Mouse (Mus musculus): Measurements from ENCODE around the gene Plcl1. TPM values are rescaled to one million over a fixed set of nuclear protein-coding genes. Genes with fewer than 3 reads are reported as not detected.
A peak's percentile ranks its signal among the peaks of the same experiment; 100 is the strongest.

Plcl1 gene
- polyA plus RNA-seq, 1 experiment from 2014 or later: 5.5 TPM

- DNase-seq (ENCODE audit: low spot score): no peak
- H3K27me3 ChIP-seq (ENCODE audit: control insufficient read depth, insufficient read depth, low read length): no peaks in the 10 kb centered on the region
Measured at GRCm38 (mm10) chr1:55528547-55529304, 123.0 kb downstream of the Plcl1 start.

GRCm38 (mm10) chr1:55533823-55534222 is 128.1 kb downstream of the Plcl1 start:
- H3K9me3 ChIP-seq (ENCODE audit: control insufficient read depth, low read length): no peaks in the 10 kb centered on the region
- no peaks in the 10 kb centered on the region for H3K27me3 ChIP-seq (ENCODE audit: control insufficient read depth, insufficient read depth, low read length)
- H3K36me3 ChIP-seq (replicated peaks; ENCODE audit: control insufficient read depth, insufficient read depth): no peaks in the 10 kb centered on the region
- DNase-seq (ENCODE audit: low spot score) (no peak), ATAC-seq (ENCODE audit: low FRiP score) (no peak)
- H3K4me3 ChIP-seq (replicated peaks; ENCODE audit: low read length): no peak overlapping the region
- H3K4me1 ChIP-seq (replicated peaks; ENCODE audit: control insufficient read depth, insufficient read depth, low read length): no peaks in the 10 kb centered on the region
- no peak overlapping the region for H3K27ac ChIP-seq
- WGBS: 97% methylated on average over 1 of the region's 1 CpGs
- H3K4me2 ChIP-seq (replicated peaks): no peak overlapping the region
- H3K9ac ChIP-seq: no peak overlapping the region

More at GRCm38 (mm10) chr1:55528547-55529304, 123.0 kb downstream of the Plcl1 start:
- no peak overlapping the region for H3K27ac ChIP-seq
- no peaks in the 10 kb centered on the region for H3K9me3 ChIP-seq (ENCODE audit: control insufficient read depth, low read length)
- no peak for ATAC-seq (ENCODE audit: low FRiP score)
- H3K4me2 ChIP-seq (replicated peaks): no peak overlapping the region
- H3K36me3 ChIP-seq (replicated peaks; ENCODE audit: control insufficient read depth, insufficient read depth): no peaks in the 10 kb centered on the region
- H3K4me1 ChIP-seq (replicated peaks; ENCODE audit: control insufficient read depth, insufficient read depth, low read length): no peaks in the 10 kb centered on the region
- WGBS: 60% methylated on average over 7 of the region's 7 CpGs
- no peak overlapping the region for H3K9ac ChIP-seq
- H3K4me3 ChIP-seq (replicated peaks; ENCODE audit: low read length): no peak overlapping the region

GRCm38 (mm10) chr1:55554405-55554804 is 148.7 kb downstream of the Plcl1 start:
- H3K4me1 ChIP-seq (replicated peaks; ENCODE audit: control insufficient read depth, insufficient read depth, low read length): no peaks in the 10 kb centered on the region
- no peak overlapping the region for H3K4me2 ChIP-seq (replicated peaks)
- no peak overlapping the region for H3K9ac ChIP-seq
- H3K36me3 ChIP-seq (replicated peaks; ENCODE audit: control insufficient read depth, insufficient read depth): no peaks in the 10 kb centered on the region
- no peaks in the 10 kb centered on the region for H3K9me3 ChIP-seq (ENCODE audit: control insufficient read depth, low read length)
- no peak overlapping the region for H3K27ac ChIP-seq
- 89% methylated on average over 3 of the region's 3 CpGs for WGBS
- H3K4me3 ChIP-seq (replicated peaks; ENCODE audit: low read length): no peak overlapping the region
- no peak for ATAC-seq (ENCODE audit: low FRiP score)
- H3K27me3 ChIP-seq (ENCODE audit: control insufficient read depth, insufficient read depth, low read length): no peaks in the 10 kb centered on the region
- no peak for DNase-seq (ENCODE audit: low spot score)

GRCm38 (mm10) chr1:55557960-55558359 is 152.2 kb downstream of the Plcl1 start:
- Histone ChIP-seq H3K4me3 (replicated peaks; ENCODE audit: low read length) (no peak overlapping the region), H3K9me3 (ENCODE audit: control insufficient read depth, low read length) (no peaks in the 10 kb centered on the region), H3K27me3 (ENCODE audit: control insufficient read depth, insufficient read depth, low read length) (no peaks in the 10 kb centered on the region), H3K4me2 (replicated peaks) (no peak overlapping the region), H3K27ac (no peak overlapping the region), H3K4me1 (replicated peaks; ENCODE audit: control insufficient read depth, insufficient read depth, low read length) (no peaks in the 10 kb centered on the region), H3K36me3 (replicated peaks; ENCODE audit: control insufficient read depth, insufficient read depth) (no peaks in the 10 kb centered on the region), H3K9ac (no peak overlapping the region)
- 90% methylated on average over 7 of the region's 7 CpGs for WGBS
- no peak for ATAC-seq (ENCODE audit: low FRiP score)
- no peak for DNase-seq (ENCODE audit: low spot score)

GRCm38 (mm10) chr1:55558409-55558808 is 152.7 kb downstream of the Plcl1 start:
- Histone ChIP-seq H3K9ac (no peak overlapping the region), H3K36me3 (replicated peaks; ENCODE audit: control insufficient read depth, insufficient read depth) (no peaks in the 10 kb centered on the region), H3K4me2 (replicated peaks) (no peak overlapping the region), H3K9me3 (ENCODE audit: control insufficient read depth, low read length) (no peaks in the 10 kb centered on the region), H3K27ac (no peak overlapping the region), H3K27me3 (ENCODE audit: control insufficient read depth, insufficient read depth, low read length) (no peaks in the 10 kb centered on the region), H3K4me1 (replicated peaks; ENCODE audit: control insufficient read depth, insufficient read depth, low read length) (no peaks in the 10 kb centered on the region), H3K4me3 (replicated peaks; ENCODE audit: low read length) (no peak overlapping the region)
- DNase-seq (ENCODE audit: low spot score) (no peak), ATAC-seq (ENCODE audit: low FRiP score) (no peak)
- 90% methylated on average over 1 of the region's 1 CpGs for WGBS

GRCm38 (mm10) chr1:55559998-55560397 is 154.3 kb downstream of the Plcl1 start:
- no peaks in the 10 kb centered on the region for H3K9me3 ChIP-seq (ENCODE audit: control insufficient read depth, low read length)
- no peak for DNase-seq (ENCODE audit: low spot score)
- 66% methylated on average over 9 of the region's 9 CpGs for WGBS
- no peak overlapping the region for H3K27ac ChIP-seq
- no peaks in the 10 kb centered on the region for H3K4me1 ChIP-seq (replicated peaks; ENCODE audit: control insufficient read depth, insufficient read depth, low read length)
- H3K36me3 ChIP-seq (replicated peaks; ENCODE audit: control insufficient read depth, insufficient read depth): no peaks in the 10 kb centered on the region
- H3K4me3 ChIP-seq (replicated peaks; ENCODE audit: low read length): no peak overlapping the region
- no peak overlapping the region for H3K9ac ChIP-seq
- no peak overlapping the region for H3K4me2 ChIP-seq (replicated peaks)
- no peak; the same call in 1 of the 2 replicates for ATAC-seq (ENCODE audit: low FRiP score)
- no peaks in the 10 kb centered on the region for H3K27me3 ChIP-seq (ENCODE audit: control insufficient read depth, insufficient read depth, low read length)

- H3K27me3 ChIP-seq (ENCODE audit: control insufficient read depth, insufficient read depth, low read length): no peaks in the 10 kb centered on the region
- H3K9ac ChIP-seq: no peak overlapping the region
- no peak overlapping the region for H3K4me3 ChIP-seq (replicated peaks; ENCODE audit: low read length)
- no peak for DNase-seq (ENCODE audit: low spot score)
- no peak overlapping the region for H3K27ac ChIP-seq
- ATAC-seq (ENCODE audit: low FRiP score): no peak
- H3K4me1 ChIP-seq (replicated peaks; ENCODE audit: control insufficient read depth, insufficient read depth, low read length): 0 out of 2 replicates have a peak, but pooled peaks cover 10% of the 10 kb centered on the region
- no peak overlapping the region for H3K4me2 ChIP-seq (replicated peaks)
- WGBS: 80% methylated on average over 6 of the region's 6 CpGs
- no peaks in the 10 kb centered on the region for H3K9me3 ChIP-seq (ENCODE audit: control insufficient read depth, low read length)
- H3K36me3 ChIP-seq (replicated peaks; ENCODE audit: control insufficient read depth, insufficient read depth): no peaks in the 10 kb centered on the region
Measured at GRCm38 (mm10) chr1:55565933-55566332, 160.2 kb downstream of the Plcl1 start.

- Histone ChIP-seq H3K4me3 (replicated peaks; ENCODE audit: low read length) (no peak overlapping the region), H3K4me2 (replicated peaks) (no peak overlapping the region), H3K4me1 (replicated peaks; ENCODE audit: control insufficient read depth, insufficient read depth, low read length) (0 out of 2 replicates have a peak, but pooled peaks cover 10% of the 10 kb centered on the region), H3K9me3 (ENCODE audit: control insufficient read depth, low read length) (no peaks in the 10 kb centered on the region), H3K27ac (peak overlapping the region; percentile 59), H3K27me3 (ENCODE audit: control insufficient read depth, insufficient read depth, low read length) (no peaks in the 10 kb centered on the region), H3K36me3 (replicated peaks; ENCODE audit: control insufficient read depth, insufficient read depth) (no peaks in the 10 kb centered on the region), H3K9ac (no peak overlapping the region)
- 47% methylated on average over 5 of the region's 5 CpGs for WGBS
- ATAC-seq (ENCODE audit: low FRiP score) (peak; percentile 60; the same call in 1 of the 2 replicates), DNase-seq (ENCODE audit: low spot score) (peak; percentile 39)
Measured at GRCm38 (mm10) chr1:55567801-55568360, 162.2 kb downstream of the Plcl1 start.

- WGBS: 83% methylated on average over 5 of the region's 5 CpGs
- Histone ChIP-seq H3K4me1 (replicated peaks; ENCODE audit: control insufficient read depth, insufficient read depth, low read length) (0 out of 2 replicates have a peak, but pooled peaks cover 10% of the 10 kb centered on the region), H3K27me3 (ENCODE audit: control insufficient read depth, insufficient read depth, low read length) (no peaks in the 10 kb centered on the region), H3K27ac (no peak overlapping the region), H3K9me3 (ENCODE audit: control insufficient read depth, low read length) (no peaks in the 10 kb centered on the region), H3K4me2 (replicated peaks) (no peak overlapping the region), H3K9ac (no peak overlapping the region), H3K4me3 (replicated peaks; ENCODE audit: low read length) (no peak overlapping the region), H3K36me3 (replicated peaks; ENCODE audit: control insufficient read depth, insufficient read depth) (no peaks in the 10 kb centered on the region)
- DNase-seq (ENCODE audit: low spot score) (no peak), ATAC-seq (ENCODE audit: low FRiP score) (no peak)
Measured at GRCm38 (mm10) chr1:55570225-55570624, 164.5 kb downstream of the Plcl1 start.

Measured in hindbrain, embryonic 14.5 days (tissue).